Mouse (Mus musculus) retina, adult 2 months (tissue): ENCODE results near the gene Taf1.
A peak's percentile ranks its signal among the peaks of the same experiment; 100 is the strongest.

Source experiments
- DNase-seq: peaks from one replicate; pipeline ENCODE4 v3.0.0-alpha.2; 2012; ENCODE audit warnings: low read depth, low spot score

Gene Taf1

GRCm38 (mm10) chrX:101532347-101533221 is at the start of gene Taf1:
TSS of gene Taf1 (plus strand) at chrX:101532734.
- DNase-seq, result peak; percentile 83

- DNase-seq, result peak; percentile 20
Observed at GRCm38 (mm10) chrX:101486487-101487152, 45.9 kb upstream of the Taf1 start.

- DNase-seq, result no peak
Observed at GRCm38 (mm10) chrX:101504636-101505035, 27.9 kb upstream of the Taf1 start.

- DNase-seq, result no peak
Observed at GRCm38 (mm10) chrX:101515710-101516109, 16.8 kb upstream of the Taf1 start.

GRCm38 (mm10) chrX:101518006-101518405 is 14.5 kb upstream of the Taf1 start:
- no peak for DNase-seq

GRCm38 (mm10) chrX:101522027-101522426 is 10.5 kb upstream of the Taf1 start:
- DNase-seq, result no peak

DNA sequence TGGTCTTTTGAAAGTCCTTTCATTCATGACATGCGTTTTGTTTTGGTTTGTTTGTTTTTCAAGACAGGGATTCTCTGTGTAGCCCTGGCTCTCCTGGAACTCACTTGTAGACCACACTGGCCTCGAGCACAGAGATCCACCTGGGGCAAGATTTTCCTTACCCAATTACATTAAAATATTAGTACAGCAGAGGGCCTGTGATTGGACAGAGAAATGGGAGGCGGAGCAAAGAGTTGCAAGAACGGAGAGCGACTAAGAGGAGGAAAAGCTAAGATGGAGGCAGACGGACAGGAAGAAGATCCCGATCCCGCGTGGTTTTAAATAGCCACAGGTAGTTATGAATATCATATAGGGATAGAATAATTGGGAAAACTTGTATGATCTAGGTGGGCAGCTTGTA is 5.2 kb upstream of the Taf1 start:
- no peak for DNase-seq

- no peak for DNase-seq
Observed at GRCm38 (mm10) chrX:101585455-101585854, 52.9 kb downstream of the Taf1 start.

DNA sequence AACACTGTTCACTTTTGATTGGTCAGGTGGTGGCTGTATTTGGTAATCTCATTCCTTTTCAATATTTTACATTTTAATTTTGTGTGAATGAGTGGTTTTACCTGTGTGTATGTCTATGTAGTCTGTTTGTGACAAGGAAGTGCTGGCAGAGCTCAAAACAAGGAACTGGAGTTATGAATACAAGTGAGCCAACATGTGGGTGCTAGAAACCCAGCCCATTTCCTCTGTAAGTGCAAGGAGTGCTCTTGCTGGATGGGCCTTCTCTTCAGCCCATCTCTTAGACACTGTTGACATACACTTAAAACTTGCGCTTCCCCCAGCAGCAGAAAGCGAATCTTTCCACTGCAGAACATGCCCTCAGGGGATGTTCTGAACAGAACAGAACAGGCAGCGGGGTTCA is 83.6 kb downstream of the Taf1 start:
- no peak for DNase-seq

GRCm38 (mm10) chrX:101617889-101618288 is 85.4 kb downstream of the Taf1 start:
- DNase-seq, result no peak

GRCm38 (mm10) chrX:101620317-101620716 is 87.8 kb downstream of the Taf1 start:
- DNase-seq, result no peak

- no peak for DNase-seq
Observed at GRCm38 (mm10) chrX:101622539-101622938, 90.0 kb downstream of the Taf1 start.

- DNase-seq, result no peak
Observed at GRCm38 (mm10) chrX:101636821-101637525, 104.4 kb downstream of the Taf1 start.

- no peak for DNase-seq
Observed at GRCm38 (mm10) chrX:101638856-101639255, 106.3 kb downstream of the Taf1 start.

DNA sequence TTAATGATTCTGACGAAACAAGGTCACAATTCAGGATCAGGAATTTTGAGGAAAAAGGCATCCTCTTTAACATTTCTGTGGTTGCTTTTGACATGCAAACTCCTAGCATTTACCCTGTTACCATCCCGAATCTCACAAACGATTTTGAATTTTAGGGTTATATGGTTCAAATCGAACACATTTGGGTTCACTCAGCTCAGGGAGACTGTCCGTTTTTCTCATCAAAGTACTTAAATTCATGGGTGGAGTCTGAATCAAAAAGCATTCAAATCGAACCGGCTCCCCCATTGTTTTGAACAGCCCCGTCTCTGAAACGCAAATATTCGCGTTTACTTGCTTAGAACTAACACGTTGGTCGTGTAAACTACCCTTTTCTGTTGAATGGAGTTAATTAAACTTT is 106.8 kb downstream of the Taf1 start:
- DNase-seq, result no peak

- peak; percentile 82 for DNase-seq
Observed at GRCm38 (mm10) chrX:101639741-101640166, 107.2 kb downstream of the Taf1 start, which contains the start of gene Ogt. TSS of gene Ogt (plus strand) at chrX:101640060.

DNA sequence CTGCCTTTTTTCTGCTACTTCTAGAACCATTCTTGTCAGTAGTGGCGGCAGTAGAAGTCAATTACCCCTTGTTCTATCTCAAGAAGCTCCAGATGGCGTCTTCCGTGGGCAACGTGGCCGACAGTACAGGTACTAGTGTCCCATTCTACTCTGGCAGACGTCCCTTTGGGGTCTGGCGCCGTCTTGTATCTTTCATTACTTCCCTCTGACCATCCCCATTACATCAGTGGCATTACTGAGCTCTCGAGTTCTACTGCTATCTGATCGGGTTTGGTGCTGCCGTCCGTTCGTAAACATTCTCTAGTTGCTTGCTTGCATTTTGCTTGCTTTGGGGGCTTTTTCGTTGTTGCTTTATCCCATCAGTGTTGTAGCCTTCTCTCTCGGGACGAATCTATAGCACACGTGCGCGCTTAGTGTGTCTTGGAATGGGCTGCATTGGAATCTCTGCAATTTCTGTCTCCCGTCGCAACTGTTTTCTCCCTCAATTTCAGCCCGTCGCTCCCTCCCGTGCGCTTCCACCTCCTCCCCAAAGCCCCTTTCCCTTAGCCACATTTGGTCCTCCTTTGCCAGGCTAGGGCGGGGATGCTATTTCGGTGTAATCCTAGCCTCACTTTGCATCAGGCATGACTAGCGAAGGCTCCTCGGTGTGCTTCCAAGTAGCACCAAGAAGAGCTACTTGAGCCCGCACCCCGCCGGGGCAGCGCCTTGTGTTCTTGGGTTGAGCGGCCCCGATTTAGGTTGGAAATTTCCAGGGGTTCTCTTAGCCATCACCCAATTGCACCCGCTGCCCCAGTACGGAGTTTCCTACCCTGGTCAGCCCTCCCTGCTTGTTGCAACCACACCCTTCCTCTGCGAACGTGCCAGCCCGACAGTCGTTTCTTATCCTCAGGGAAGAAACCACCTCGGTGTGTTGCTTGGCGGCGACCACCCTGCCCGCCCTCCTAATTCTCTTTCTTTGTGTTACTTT is 107.9 kb downstream of the Taf1 start:
- DNase-seq, result peak; percentile 15

DNA sequence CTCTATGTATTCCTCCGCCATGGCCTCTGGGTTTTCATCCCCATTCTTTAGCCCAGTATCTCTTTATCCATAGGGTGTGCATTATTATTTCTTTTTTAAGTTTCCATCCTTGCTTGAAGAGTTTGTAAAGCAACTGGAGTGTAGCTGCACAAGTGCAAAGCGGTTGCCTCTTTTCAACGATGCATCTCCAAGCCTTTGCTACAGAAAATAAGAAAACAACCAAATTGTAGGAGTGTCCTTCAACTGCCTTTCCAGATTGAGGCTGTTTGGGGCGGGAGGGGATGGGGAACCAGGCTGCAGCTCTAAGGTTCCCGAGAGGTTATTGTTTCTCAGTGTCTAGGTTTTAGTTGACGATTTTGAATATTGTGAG is 108.6 kb downstream of the Taf1 start:
- DNase-seq, result no peak

DNA sequence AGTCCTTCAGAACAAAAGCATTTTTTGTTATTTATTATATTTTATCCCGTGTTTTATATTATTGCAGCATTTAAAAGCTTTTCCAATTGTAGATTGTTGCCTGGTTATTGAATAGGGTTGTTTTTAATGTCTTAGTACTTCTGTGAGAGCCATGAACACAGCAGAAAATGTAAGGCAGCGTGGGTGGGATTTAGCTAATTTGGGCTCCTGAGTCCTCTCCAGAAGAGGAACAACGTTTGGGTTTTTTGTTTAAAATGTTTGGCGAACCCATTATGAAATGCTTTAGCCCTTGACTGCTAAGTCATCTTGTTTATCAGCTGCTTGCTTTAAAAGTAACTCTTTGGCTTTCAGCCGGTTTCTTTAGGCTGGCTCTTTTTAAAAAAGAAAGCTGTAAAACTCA is 109.6 kb downstream of the Taf1 start:
- DNase-seq, result no peak

GRCm38 (mm10) chrX:101645286-101645685 is 112.8 kb downstream of the Taf1 start:
- DNase-seq, result no peak

DNA sequence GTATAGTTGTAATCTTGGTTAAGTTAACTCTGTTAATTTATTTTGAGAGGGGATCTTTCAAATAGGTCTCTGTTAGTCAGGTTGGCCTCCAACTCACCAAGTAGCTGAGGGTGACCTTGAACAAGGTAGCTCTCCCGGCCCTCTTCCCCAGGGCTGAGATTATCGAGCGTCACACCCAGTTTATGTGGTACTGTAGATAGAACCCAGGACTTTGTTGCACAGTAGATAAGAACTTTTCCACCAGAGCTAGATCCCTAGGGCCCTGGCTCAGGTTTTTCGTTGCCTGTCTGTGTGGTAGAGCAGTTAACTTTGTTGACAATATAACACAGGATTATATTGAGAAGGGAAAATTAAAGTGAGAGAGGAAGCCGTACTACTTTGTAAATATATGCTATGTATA is 114.1 kb downstream of the Taf1 start:
- no peak for DNase-seq
